Mouse (Mus musculus) gastrocnemius, adult 8-10 months (tissue): ENCODE results near the gene Adgre1. TPM values are rescaled to one million over a fixed set of nuclear protein-coding genes. Genes with fewer than 3 reads are reported as not detected.

Experiments used
- total RNA-seq, 4 experiments: library from RNA; stranded (reverse); gene quantifications; 2 replicates each; pipeline ENCODE4 v1.2.4; 2022

The Adgre1 gene
- total RNA-seq, 4 experiments from 2014 or later, result 1.0 to 1.6 (median 1.3) TPM

Other genes with a start within 250 kb of the Adgre1 start
- gene Cd70, start 208.9 kb upstream of the Adgre1 start, total RNA-seq, result not detected
- gene Tnfsf14, start 164.5 kb upstream of the Adgre1 start, total RNA-seq, result not detected
- 10 to 100 TPM in 3 of 4 experiments, 1 to 10 TPM in 1; 8.4 to 33.5 (median 14.9) TPM for gene C3, start 130.6 kb upstream of the Adgre1 start, total RNA-seq
- 10 to 100 TPM; 24.3 to 28.1 (median 26.3) TPM for gene Gpr108, start 110.2 kb upstream of the Adgre1 start, total RNA-seq
- gene Trip10, start 109.2 kb upstream of the Adgre1 start, total RNA-seq, result 100 to 1,000 TPM; 169 to 191 (median 176) TPM
- under 1 TPM; 0.17 to 0.48 (median 0.32) TPM for gene Vav1, start 79.6 kb upstream of the Adgre1 start, total RNA-seq
- gene Vmn2r120, start 186.8 kb downstream of the Adgre1 start, total RNA-seq, result not detected